Mouse (Mus musculus): ENCODE measurements around the gene Smad6.

DNA sequence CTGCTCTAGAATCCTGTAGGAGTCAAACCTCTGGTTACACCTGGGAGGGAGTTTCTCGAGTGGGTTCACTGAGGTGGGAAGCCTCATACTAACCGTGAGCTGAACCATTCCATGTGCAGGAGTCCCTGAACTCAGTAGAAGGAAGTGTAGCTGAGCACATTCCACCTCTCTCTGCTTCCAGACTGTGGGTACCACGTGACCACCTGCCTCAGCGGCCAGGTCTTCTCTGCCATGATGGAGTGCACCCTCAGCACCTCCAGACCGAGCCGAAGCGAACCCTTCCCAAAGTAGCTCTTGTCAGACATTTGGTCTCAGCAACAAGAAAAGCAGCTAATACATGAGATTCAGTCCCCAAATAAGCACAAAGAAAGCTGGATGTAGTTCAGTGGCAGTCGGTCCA lies 20.4 kb upstream of the Smad6 start:
- no peak for TF ChIP-seq CTCF (IDR thresholded peaks at IDR 0.05; ENCODE audit: low read depth, low read length)
- TF ChIP-seq POLR2A (IDR thresholded peaks at IDR 0.05; ENCODE audit: extremely low read depth, insufficient read depth, low read length), result no peak
